Mouse (Mus musculus) ES-E14 (cell line): ENCODE results near the gene Akap2.

ENCODE experiments used
- HCFC1 ChIP-seq: IDR thresholded peaks from 2 replicates; pipeline ENCODE4 v1.6.1; 2012; ENCODE audit warnings: low read length, inconsistent platforms, borderline replicate concordance; ENCODE audit not compliant: insufficient read depth
- MAFK ChIP-seq: IDR thresholded peaks from 2 replicates; pipeline ENCODE4 v1.6.1; 2014; ENCODE audit warnings: mild to moderate bottlenecking, low read depth, low read length, inconsistent platforms; ENCODE audit not compliant: insufficient read depth
- ZNF384 ChIP-seq: IDR thresholded peaks from 2 replicates; pipeline ENCODE4 v1.6.1; 2012; ENCODE audit warnings: low read depth, low read length, inconsistent platforms

DNA sequence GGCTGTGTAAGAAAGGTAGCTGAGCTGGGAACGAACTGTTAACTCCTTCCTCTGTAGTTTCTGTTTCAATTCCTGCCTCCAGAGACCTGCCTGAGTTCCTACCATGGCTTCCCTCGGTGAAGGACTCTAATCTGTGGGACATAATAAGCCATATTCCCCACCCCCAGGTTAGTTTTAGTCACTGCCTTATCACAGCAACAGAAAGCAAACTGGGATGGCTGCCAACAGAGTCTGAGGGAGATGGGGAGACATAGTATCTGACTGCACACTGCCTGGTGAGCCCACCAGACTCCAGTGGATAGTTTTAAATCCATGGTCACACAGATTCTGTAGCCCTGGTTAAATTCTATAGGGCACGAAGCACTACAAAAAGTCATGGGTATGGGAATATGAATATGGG is 16.0 kb downstream of the Akap2 start:
- TF ChIP-seq ZNF384 = no peak
- TF ChIP-seq MAFK = no peak
- TF ChIP-seq HCFC1 = no peak
